ENCODE assay signal across 8 mouse cellular contexts in genomic region chr16:10411764-10412746, GRCm38 (mm10). TPM values are rescaled to one million over a fixed set of nuclear protein-coding genes. Genes with fewer than 3 reads are reported as not detected.
A peak's percentile ranks its signal among the peaks of the same experiment; 100 is the strongest.
DNase-seq lines count a peak whose midpoint lies in the region; ATAC-seq and TF ChIP-seq lines count a peak whose summit lies in the region.

Gene Nubp1 (plus strand): TSS chr16:10411948.

- H3K27me3 ChIP-seq in embryonic facial prominence, embryonic 14.5 days (replicated peaks; ENCODE audit: control insufficient read depth, insufficient read depth, low read length) = no peaks in the 10 kb centered on the region
- H3K27me3 ChIP-seq in limb, embryonic 14.5 days (ENCODE audit: control insufficient read depth, insufficient read depth, low read length) = no peaks in the 10 kb centered on the region
- H3K27me3 ChIP-seq in midbrain, postnatal 0 days (ENCODE audit: insufficient read depth, low read length) = no peaks in the 10 kb centered on the region

- peak within 1 kb of the TSS; percentile 77 for H3K9ac ChIP-seq in embryonic facial prominence, embryonic 14.5 days (ENCODE audit: low read depth, low read length)
- H3K9ac ChIP-seq in limb, embryonic 14.5 days (ENCODE audit: low read depth, low read length, severe bottlenecking) = peak within 1 kb of the TSS; percentile 70
- peak within 1 kb of the TSS; percentile 64 for H3K9ac ChIP-seq in midbrain, postnatal 0 days (replicated peaks; ENCODE audit: low read length, poor library complexity, severe bottlenecking)

- H3K4me3 ChIP-seq in embryonic facial prominence, embryonic 14.5 days (ENCODE audit: low read depth, low read length) = peak within 1 kb of the TSS; percentile 60
- peak within 1 kb of the TSS; percentile 78 for H3K4me3 ChIP-seq in limb, embryonic 14.5 days (replicated peaks; ENCODE audit: low read length)
- H3K4me3 ChIP-seq in midbrain, postnatal 0 days (ENCODE audit: low read depth, low read length) = peak within 1 kb of the TSS; percentile 55

- H3K9me3 ChIP-seq in embryonic facial prominence, embryonic 14.5 days (ENCODE audit: control insufficient read depth, low read length) = no peaks in the 10 kb centered on the region
- H3K9me3 ChIP-seq in limb, embryonic 14.5 days (ENCODE audit: control insufficient read depth, low read length) = no peaks in the 10 kb centered on the region
- H3K9me3 ChIP-seq in midbrain, postnatal 0 days (ENCODE audit: low read length) = no peaks in the 10 kb centered on the region

- TF ChIP-seq CTCF in midbrain, postnatal 0 days (IDR thresholded peaks at IDR 0.05) = peak; percentile 30; the same call in 1 of the 2 replicates

- WGBS in embryonic facial prominence, embryonic 14.5 days = 3% methylated on average over 46 of the region's 56 CpGs
- WGBS in limb, embryonic 14.5 days = 3% methylated on average over 56 of the region's 56 CpGs
- 3% methylated on average over 56 of the region's 56 CpGs for whole genome bisulfite sequencing in midbrain, postnatal 0 days

- peak within 1 kb of the TSS; percentile 73 for H3K4me2 ChIP-seq in embryonic facial prominence, embryonic 14.5 days (ENCODE audit: low read depth, low read length)
- H3K4me2 ChIP-seq in limb, embryonic 14.5 days (replicated peaks; ENCODE audit: low read depth, low read length, severe bottlenecking) = peak within 1 kb of the TSS; percentile 78
- H3K4me2 ChIP-seq in midbrain, postnatal 0 days (ENCODE audit: low read depth, low read length, poor library complexity, severe bottlenecking) = peak within 1 kb of the TSS; percentile 53

- ATAC-seq in embryonic facial prominence, embryonic 14.5 days (ENCODE audit: low read depth) = peak; percentile 98
- ATAC-seq in limb, embryonic 14.5 days (ENCODE audit: low FRiP score, low read depth) = peak; percentile 98
- peak; percentile 97 for ATAC-seq in midbrain, postnatal 0 days (ENCODE audit: low FRiP score)

- peak; percentile 82; the same call in 1 of the 2 replicates for TF ChIP-seq POLR2A in limb, embryonic 14.5 days (IDR thresholded peaks at IDR 0.05; ENCODE audit: borderline replicate concordance, extremely low read depth, insufficient read depth, insufficient read length)

- peaks cover 12% of the 10 kb centered on the region for H3K4me1 ChIP-seq in embryonic facial prominence, embryonic 14.5 days (ENCODE audit: control insufficient read depth, insufficient read depth, low read length)
- peaks cover 11% of the 10 kb centered on the region for H3K4me1 ChIP-seq in limb, embryonic 14.5 days (ENCODE audit: control insufficient read depth, insufficient read depth, low read length)
- H3K4me1 ChIP-seq in midbrain, postnatal 0 days (ENCODE audit: insufficient read depth, low read length) = no peaks in the 10 kb centered on the region; the same call in 1 of the 2 replicates

- peak; percentile 98 for DNase-seq in 3T3-L1 (ENCODE audit: low read depth, low spot score)
- DNase-seq in adrenal gland, postnatal 4 days (ENCODE audit: low spot score in 2 of 2) = peak; percentile 74 to 86
- DNase-seq in embryonic facial prominence, embryonic 14.5 days (ENCODE audit: low spot score) = peak; percentile 98
- DNase-seq in heart, adult 8-10 months (ENCODE audit: low spot score) = peak; percentile 94
- peak; percentile 96 for DNase-seq in kidney, adult 9 months
- peak; percentile 96 for DNase-seq in limb, embryonic 14.5 days (ENCODE audit: low spot score)
- DNase-seq in midbrain, postnatal 0 days (ENCODE audit: low spot score) = peak; percentile 95
- peak; percentile 78 to 84 for DNase-seq in spleen, postnatal 14 days (ENCODE audit: low spot score in 2 of 2)

- H3K36me3 ChIP-seq in embryonic facial prominence, embryonic 14.5 days (ENCODE audit: control insufficient read depth, insufficient read depth, low read length) = peaks cover 37% of the 10 kb centered on the region
- peaks cover 31% of the 10 kb centered on the region for H3K36me3 ChIP-seq in limb, embryonic 14.5 days (ENCODE audit: control insufficient read depth, insufficient read depth, low read length)
- peaks cover 9% of the 10 kb centered on the region for H3K36me3 ChIP-seq in midbrain, postnatal 0 days (ENCODE audit: insufficient read depth, low read length)

- peak within 1 kb of the TSS; percentile 89 for H3K27ac ChIP-seq in embryonic facial prominence, embryonic 14.5 days (replicated peaks; ENCODE audit: low read depth, low read length)
- peak within 1 kb of the TSS; percentile 90 for H3K27ac ChIP-seq in limb, embryonic 14.5 days (replicated peaks; ENCODE audit: low read depth, low read length)
- H3K27ac ChIP-seq in midbrain, postnatal 0 days (ENCODE audit: low read depth, low read length) = peak within 1 kb of the TSS; percentile 82

RNA-seq across cellular contexts. Expression of gene Nubp1, which starts in this region (rescaled TPM):
- 10 to 100 TPM; 22.2 to 23.4 TPM for total RNA-seq in adrenal gland, postnatal 4 days (2021)
- polyA plus RNA-seq in embryonic facial prominence, embryonic 14.5 days (2014; fragmentation: Nextera tagmentation; extraction: Ambion mirVana) = 49.0 and 52.6 TPM in 2 replicates
- total RNA-seq in heart, adult 8-10 months (2022) = 10 to 100 TPM in 1 of 4 experiments, 1 to 10 TPM in 3; 7.0 to 10.0 (median 8.5) TPM
- polyA plus RNA-seq in limb, embryonic 14.5 days (2012; rRNA removed) = 46.1 and 46.9 TPM in 2 replicates
- polyA plus RNA-seq in limb, embryonic 14.5 days (2014; fragmentation: Nextera tagmentation; extraction: Ambion mirVana) = 59.0 and 64.6 TPM in 2 replicates
- total RNA-seq in midbrain, postnatal 0 days (2014; rRNA removed) = 33.0 and 37.8 TPM in 2 replicates
- polyA plus RNA-seq in midbrain, postnatal 0 days (2015; fragmentation: Nextera tagmentation; extraction: Ambion mirVana) = 36.1 and 40.3 TPM in 2 replicates

Comparison
In these comparisons a context has a peak if more than half of its experiments do, and no peak if none do; other contexts are left out.
1. Peak in every context shown above with its lines: DNase-seq, ATAC-seq, H3K4me3 ChIP-seq and H3K27ac ChIP-seq.